Mouse (Mus musculus) lung, postnatal 14 days (tissue): ENCODE data around the gene Itm2c.

Experiments used
- DNase-seq: peaks from one replicate; pipeline ENCODE4 v3.0.0; 2021

Gene Itm2c

DNA sequence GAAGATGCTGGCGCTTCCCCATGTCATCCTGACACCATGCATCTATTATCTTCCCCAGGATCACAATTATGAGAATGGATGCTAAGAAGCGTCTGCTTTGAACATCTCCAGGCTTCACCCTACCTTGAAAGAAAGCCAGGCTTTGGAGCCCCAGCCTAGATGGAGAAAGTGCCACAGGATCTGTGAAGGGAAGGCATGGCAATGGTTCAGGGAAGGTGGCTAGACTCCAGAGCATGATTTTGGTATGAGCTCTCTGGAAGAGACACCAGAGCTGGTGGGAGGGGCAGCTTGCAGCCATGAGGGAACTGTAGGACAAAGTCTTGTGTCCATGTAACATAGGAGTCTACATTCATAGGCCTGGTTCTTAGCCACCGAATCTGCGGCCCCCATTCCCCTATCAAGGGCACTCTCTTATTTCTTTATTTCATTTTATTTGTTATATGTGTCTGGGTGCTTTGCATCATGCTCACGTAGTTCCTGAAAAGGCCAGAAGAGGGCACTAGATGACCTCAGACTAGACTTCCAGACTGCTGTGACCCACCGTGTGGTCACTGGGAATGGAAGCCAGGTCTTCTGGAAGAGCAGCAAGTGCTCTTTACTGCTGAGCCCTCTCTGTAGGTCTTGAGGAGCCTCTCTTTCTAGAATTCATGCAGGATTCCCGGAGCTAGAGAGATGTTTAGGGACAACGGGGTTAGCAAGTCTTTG, 41.2 kb downstream of the Itm2c start:
- DNase-seq: peak; percentile 75

DNA sequence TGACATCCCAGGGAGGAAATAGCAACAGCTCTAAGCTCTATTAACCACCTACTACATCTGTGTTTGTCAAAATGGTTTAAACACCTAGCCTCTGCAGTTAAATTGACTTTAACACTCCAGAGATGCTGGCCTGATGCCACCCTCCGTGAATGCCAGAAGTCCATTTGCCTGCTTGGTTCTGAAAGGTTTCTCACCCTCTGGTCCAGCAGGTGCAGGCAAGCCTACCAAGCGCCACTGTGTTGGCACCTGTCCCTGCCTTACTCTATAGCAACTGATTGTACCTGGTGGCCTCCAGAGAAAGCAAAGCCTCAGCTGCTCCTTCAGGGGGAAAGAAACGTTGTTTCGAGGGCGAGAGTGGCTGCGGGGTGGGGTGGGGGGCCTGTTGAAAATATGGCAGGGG, 42.2 kb downstream of the Itm2c start:
- DNase-seq: no peak

DNA sequence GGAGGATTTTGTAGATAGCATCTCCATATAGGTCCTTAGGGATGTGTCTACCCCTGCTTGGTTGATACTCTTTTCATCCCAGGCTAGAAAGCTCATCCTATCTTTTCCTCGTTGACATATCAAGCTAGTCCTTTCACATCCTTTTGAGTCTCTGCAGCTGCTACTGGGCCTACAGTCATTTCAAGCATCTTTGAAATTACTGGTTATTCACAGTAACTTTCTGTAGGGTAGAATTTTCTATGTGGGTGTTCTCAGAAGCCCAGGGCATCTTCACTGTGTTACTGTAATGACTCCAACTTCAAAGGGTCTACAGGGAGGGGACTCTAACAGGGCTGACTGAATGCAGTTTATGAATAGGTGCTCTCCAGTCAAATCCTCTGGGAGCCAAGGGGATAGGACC, 43.2 kb downstream of the Itm2c start:
- DNase-seq: no peak

DNA sequence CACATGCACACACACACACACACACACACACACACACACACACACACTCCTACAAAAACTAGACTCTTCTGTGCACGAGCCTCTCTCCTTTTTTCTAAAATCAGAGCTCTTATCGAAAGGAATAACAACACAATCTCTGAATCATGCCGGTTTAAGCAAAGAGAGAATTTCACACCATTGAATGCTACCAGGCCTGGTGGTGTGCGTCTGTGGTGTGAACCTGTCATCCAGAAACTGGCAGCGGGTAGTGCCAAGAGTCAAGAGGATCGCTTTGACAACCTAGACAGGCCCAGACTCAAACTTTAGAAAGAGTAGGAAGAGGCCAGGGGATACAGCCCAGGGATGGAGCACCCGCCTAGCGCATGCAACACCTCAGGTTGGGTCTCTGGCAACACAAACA, 48.2 kb downstream of the Itm2c start:
- DNase-seq: no peak

DNA sequence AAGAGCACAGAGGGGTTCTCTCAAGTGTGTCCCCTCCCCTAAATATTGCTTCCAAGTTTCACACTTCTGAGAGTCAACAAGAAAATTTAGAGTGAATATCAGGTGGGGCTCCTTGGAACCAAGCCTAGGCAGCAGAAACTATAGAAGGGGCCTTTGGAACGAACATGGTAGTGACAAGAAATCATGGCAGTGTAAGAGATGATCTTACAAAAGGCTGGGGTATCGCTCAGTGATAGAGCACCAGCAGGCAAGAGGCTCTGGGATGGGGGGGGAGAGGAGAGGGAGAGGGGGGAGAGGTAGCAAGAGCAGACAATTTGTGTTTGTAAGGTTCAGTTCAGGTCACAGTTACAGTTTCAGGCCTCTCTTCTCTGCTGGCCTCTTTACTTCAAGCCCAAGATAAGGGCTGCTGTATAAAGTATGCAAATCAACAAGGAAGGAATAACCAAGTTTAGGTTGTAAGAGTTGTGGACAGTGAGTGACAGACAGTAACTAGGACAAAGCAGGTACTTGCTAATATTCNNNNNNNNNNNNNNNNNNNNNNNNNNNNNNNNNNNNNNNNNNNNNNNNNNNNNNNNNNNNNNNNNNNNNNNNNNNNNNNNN, 55.1 kb downstream of the Itm2c start:
- no peak for DNase-seq

DNA sequence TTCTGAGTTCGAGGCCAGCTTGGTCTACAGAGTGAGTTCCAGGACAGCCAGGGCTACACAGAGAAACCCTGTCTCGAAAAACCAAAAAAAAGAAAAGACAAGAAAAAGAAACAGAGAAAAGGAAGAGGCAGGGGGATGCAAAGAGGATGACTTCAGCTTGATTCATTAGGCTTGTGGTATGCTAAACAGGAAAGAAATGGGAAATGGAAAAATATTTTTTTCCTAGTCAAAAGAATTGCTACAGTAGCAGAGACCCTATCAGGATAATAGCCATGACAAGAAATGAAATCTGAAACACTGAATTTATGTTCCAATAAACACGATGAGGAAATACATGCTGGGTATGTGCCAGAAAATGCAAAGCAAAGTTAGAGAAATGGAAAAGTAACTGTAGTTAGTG, 61.1 kb downstream of the Itm2c start:
- no peak for DNase-seq

DNA sequence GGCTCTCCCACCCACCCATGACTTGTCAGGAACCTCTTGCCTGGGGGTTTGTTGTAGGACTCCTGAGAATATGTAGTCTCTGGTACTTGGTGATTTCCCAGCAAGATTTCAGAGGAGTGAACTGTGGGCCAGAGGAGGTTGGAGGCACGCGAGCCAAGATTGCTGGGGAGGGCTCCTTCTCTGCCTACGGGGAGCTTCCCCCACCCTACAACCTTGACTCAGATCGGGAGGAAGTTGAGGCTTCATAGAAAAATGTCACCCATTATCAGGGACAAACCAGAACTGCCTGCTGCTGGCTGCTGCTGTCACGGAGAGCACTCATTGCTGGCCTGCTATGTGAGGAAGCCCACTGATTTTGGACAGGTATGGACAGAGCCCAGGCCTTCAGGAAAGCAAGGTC, 63.2 kb downstream of the Itm2c start:
- no peak for DNase-seq

DNA sequence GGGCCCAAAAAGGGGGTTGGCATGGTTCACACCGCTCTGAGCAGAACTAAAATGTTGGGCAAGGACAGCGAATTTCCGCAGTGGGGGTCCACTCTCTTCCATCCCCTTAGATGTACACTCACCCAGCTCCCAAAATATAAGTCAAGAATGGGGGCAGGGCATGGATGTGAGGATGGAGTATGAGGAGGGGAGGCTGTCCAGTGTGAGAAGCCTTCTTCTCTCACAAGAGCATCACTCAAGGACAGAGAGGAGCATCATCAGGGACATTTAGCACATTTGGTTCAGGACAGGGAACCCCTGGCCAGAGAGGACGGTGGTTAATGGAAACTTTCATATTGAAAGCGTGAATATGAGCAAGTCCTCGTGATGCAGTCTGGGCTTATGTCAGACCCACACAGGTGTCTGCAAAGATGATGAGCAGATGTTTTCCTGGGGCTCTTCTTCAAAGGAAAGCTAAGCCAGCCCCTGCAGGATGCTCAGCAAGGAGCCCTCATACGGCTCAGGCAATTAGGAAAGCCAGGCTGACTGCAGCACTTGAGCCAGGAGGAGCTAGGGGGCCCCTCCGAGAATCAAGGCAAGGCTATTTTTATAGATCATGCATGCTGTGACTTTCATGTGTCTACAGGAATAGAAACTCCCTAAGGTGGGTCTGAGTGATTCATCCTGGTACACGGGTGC, 64.0 kb downstream of the Itm2c start:
- no peak for DNase-seq
